Mouse (Mus musculus): ENCODE measurements around the gene Jmjd6. TPM values are rescaled to one million over a fixed set of nuclear protein-coding genes. Genes with fewer than 3 reads are reported as not detected.

Gene Jmjd6
- polyA plus RNA-seq, 2 experiments = 57.0 to 68.0 TPM

DNA sequence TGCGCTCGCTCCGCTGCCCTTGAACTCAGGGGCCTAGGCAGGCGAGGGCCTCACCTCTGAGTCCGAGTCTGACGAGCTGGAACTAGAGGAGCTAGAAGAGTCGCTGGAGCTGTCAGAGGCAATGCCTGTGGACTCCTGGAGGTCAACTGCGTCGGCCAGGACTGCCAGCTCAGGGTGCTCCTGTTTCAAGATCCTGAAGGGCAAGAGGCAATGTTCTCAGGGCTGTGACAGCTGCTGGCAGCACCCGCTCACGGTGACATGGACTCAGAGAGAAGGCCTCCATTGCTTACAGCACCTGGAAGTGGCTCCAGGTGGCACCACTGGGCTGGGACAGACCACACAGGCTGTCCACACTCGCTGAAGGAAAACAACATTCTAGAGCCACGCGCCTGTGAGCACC lies 4.3 kb downstream of the Jmjd6 start:
- Histone ChIP-seq H3K36me3 (ENCODE audit: control insufficient read depth, insufficient read depth, low read length) (peaks cover 73% of the 10 kb centered on the region), H3K4me2 (replicated peaks; ENCODE audit: low read depth, low read length, severe bottlenecking) (no peak overlapping the region), H3K9me3 (ENCODE audit: control insufficient read depth, low read length) (no peaks in the 10 kb centered on the region), H3K4me1 (ENCODE audit: control insufficient read depth, insufficient read depth, low read length) (peaks cover 22% of the 10 kb centered on the region), H3K27ac (replicated peaks; ENCODE audit: low read depth, low read length) (no peak overlapping the region), H3K9ac (ENCODE audit: low read depth, low read length, severe bottlenecking) (no peak overlapping the region), H3K4me3 (replicated peaks; ENCODE audit: low read length) (no peak overlapping the region), H3K27me3 (ENCODE audit: control insufficient read depth, insufficient read depth, low read length) (no peaks in the 10 kb centered on the region)
- no peak for DNase-seq (ENCODE audit: low spot score)
- 86% methylated on average over 14 of the region's 14 CpGs for WGBS
- ATAC-seq (ENCODE audit: low FRiP score, low read depth) = no peak
- TF ChIP-seq POLR2A (IDR thresholded peaks at IDR 0.05; ENCODE audit: borderline replicate concordance, extremely low read depth, insufficient read depth, insufficient read length) = no peak

DNA sequence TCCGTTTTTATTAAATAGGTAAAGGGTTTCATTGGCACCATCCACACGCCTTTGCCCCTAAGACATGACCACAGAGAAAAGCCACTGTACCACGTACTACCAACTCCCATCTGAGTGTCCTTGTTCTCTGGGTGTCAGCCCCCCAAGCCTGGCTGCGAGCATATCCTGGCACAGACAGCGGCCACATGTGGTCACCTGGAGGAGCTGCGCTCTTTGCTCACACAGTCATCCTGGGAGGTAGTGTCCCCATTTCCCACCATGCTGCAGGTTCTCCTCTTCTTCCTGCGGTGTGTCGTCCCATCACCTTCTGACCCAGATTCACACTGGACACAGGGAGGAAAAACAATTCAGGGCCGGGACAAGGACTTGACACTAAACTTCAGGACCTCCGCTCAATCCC lies 5.8 kb downstream of the Jmjd6 start:
- WGBS = 92% methylated on average over 10 of the region's 10 CpGs
- TF ChIP-seq POLR2A (IDR thresholded peaks at IDR 0.05; ENCODE audit: borderline replicate concordance, extremely low read depth, insufficient read depth, insufficient read length) = no peak
- H3K4me1 ChIP-seq (ENCODE audit: control insufficient read depth, insufficient read depth, low read length) = peaks cover 22% of the 10 kb centered on the region

DNA sequence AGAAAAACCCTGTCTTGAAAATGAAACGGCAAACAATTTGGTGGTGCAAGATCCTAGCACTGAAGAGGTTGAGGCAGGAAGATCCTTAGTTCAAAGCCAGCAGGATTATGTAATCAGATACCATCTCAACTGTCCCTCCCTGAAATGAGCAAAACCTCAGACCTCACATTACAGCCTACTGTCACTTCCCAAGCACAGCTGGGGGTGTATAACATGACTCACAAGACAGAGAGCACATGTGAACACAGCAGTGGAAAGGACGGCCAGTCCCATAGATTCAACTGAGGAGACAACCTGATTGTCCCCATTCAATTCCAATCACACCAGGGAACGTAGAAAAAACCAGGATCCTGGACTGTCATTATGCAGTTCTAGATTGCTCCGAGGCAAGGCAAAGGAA lies 7.0 kb downstream of the Jmjd6 start:
- H3K9me3 ChIP-seq (ENCODE audit: control insufficient read depth, low read length) = no peaks in the 10 kb centered on the region

More for the DNA sequence above, 5.8 kb downstream of the Jmjd6 start:
- Histone ChIP-seq H3K4me2 (replicated peaks; ENCODE audit: low read depth, low read length, severe bottlenecking) (no peak overlapping the region), H3K36me3 (ENCODE audit: control insufficient read depth, insufficient read depth, low read length) (peaks cover 83% of the 10 kb centered on the region), H3K4me3 (replicated peaks; ENCODE audit: low read length) (no peak overlapping the region), H3K27ac (replicated peaks; ENCODE audit: low read depth, low read length) (no peak overlapping the region), H3K27me3 (ENCODE audit: control insufficient read depth, insufficient read depth, low read length) (no peaks in the 10 kb centered on the region), H3K9ac (ENCODE audit: low read depth, low read length, severe bottlenecking) (no peak overlapping the region), H3K9me3 (ENCODE audit: control insufficient read depth, low read length) (no peaks in the 10 kb centered on the region)
- ATAC-seq (ENCODE audit: low FRiP score, low read depth) = no peak
- no peak for DNase-seq (ENCODE audit: low spot score)

DNA sequence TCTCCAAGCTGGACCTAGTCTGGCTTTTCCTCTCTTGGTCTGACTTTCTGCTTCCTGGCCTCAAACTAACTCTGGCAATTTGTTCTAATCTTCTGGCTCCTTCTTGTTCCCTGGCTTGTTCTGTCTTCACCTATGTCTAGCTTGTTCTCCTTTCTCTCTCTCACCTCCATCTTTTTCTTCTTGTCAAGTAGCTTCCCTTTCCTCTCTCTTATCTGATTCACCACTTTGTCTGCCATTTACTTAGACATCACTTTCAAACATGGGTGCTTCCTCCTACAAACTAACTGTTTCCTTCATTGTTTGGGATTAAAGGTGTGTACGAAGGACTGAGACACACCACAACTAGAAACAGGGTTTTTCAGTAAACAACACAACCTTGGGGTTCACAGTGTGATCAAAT lies 8.3 kb downstream of the Jmjd6 start:
- DNase-seq (ENCODE audit: low spot score) (no peak), ATAC-seq (ENCODE audit: low FRiP score, low read depth) (no peak)
- WGBS = 89% methylated on average over 1 of the region's 1 CpGs
- TF ChIP-seq POLR2A (IDR thresholded peaks at IDR 0.05; ENCODE audit: borderline replicate concordance, extremely low read depth, insufficient read depth, insufficient read length) = no peak
- Histone ChIP-seq H3K4me1 (ENCODE audit: control insufficient read depth, insufficient read depth, low read length) (peaks cover 4% of the 10 kb centered on the region; the same call in 1 of the 2 replicates), H3K4me2 (replicated peaks; ENCODE audit: low read depth, low read length, severe bottlenecking) (no peak overlapping the region), H3K9me3 (ENCODE audit: control insufficient read depth, low read length) (no peaks in the 10 kb centered on the region), H3K9ac (ENCODE audit: low read depth, low read length, severe bottlenecking) (no peak overlapping the region), H3K4me3 (replicated peaks; ENCODE audit: low read length) (no peak overlapping the region), H3K27me3 (ENCODE audit: control insufficient read depth, insufficient read depth, low read length) (no peaks in the 10 kb centered on the region), H3K27ac (replicated peaks; ENCODE audit: low read depth, low read length) (no peak overlapping the region), H3K36me3 (ENCODE audit: control insufficient read depth, insufficient read depth, low read length) (peaks cover 78% of the 10 kb centered on the region)

More for the DNA sequence above, 7.0 kb downstream of the Jmjd6 start:
- no peak overlapping the region for H3K4me2 ChIP-seq (replicated peaks; ENCODE audit: low read depth, low read length, severe bottlenecking)
- H3K27me3 ChIP-seq (ENCODE audit: control insufficient read depth, insufficient read depth, low read length) = no peaks in the 10 kb centered on the region
- ATAC-seq (ENCODE audit: low FRiP score, low read depth) (no peak), DNase-seq (ENCODE audit: low spot score) (no peak)
- 80% methylated on average over 4 of the region's 4 CpGs for WGBS
- peaks cover 87% of the 10 kb centered on the region for H3K36me3 ChIP-seq (ENCODE audit: control insufficient read depth, insufficient read depth, low read length)
- no peak overlapping the region for H3K9ac ChIP-seq (ENCODE audit: low read depth, low read length, severe bottlenecking)
- no peak overlapping the region for H3K27ac ChIP-seq (replicated peaks; ENCODE audit: low read depth, low read length)
- peaks cover 17% of the 10 kb centered on the region for H3K4me1 ChIP-seq (ENCODE audit: control insufficient read depth, insufficient read depth, low read length)
- no peak overlapping the region for H3K4me3 ChIP-seq (replicated peaks; ENCODE audit: low read length)
- no peak for TF ChIP-seq POLR2A (IDR thresholded peaks at IDR 0.05; ENCODE audit: borderline replicate concordance, extremely low read depth, insufficient read depth, insufficient read length)

DNA sequence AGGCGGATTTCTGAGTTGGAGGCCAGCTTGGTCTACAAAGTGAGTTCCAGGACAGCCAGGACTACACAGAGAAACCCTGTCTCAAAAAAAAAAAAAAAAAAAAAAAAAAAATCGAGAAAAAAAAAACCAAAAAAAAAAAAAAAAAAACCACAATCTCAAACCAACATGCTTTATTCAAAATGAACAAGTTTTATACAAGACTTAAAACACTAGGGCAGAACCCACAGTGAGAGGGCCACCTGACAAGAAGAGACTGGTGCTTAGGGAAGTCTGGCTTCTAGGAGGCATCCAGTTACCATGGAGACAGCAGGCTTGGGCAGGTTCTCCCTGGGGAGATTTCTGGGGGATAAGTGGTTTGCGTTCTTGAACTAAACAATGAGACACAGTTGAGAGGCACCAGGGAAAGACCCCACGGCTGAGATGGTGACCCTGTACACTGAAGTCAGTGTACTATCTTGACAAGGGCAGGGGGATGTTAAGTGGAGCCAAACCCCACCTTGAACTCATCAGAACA lies 11.0 kb downstream of the Jmjd6 start:
- WGBS = 40% methylated on average over 4 of the region's 4 CpGs
- Histone ChIP-seq H3K27ac (replicated peaks; ENCODE audit: low read depth, low read length) (no peak overlapping the region), H3K9ac (ENCODE audit: low read depth, low read length, severe bottlenecking) (no peak overlapping the region), H3K4me2 (replicated peaks; ENCODE audit: low read depth, low read length, severe bottlenecking) (no peak overlapping the region), H3K27me3 (ENCODE audit: control insufficient read depth, insufficient read depth, low read length) (no peaks in the 10 kb centered on the region), H3K36me3 (ENCODE audit: control insufficient read depth, insufficient read depth, low read length) (peaks cover 51% of the 10 kb centered on the region), H3K9me3 (ENCODE audit: control insufficient read depth, low read length) (no peaks in the 10 kb centered on the region), H3K4me3 (replicated peaks; ENCODE audit: low read length) (no peak overlapping the region), H3K4me1 (ENCODE audit: control insufficient read depth, insufficient read depth, low read length) (peaks cover 6% of the 10 kb centered on the region; the same call in 1 of the 2 replicates)
- ATAC-seq (ENCODE audit: low FRiP score, low read depth) = no peak
- peak; percentile 46 for DNase-seq (ENCODE audit: low spot score)
- no peak for TF ChIP-seq POLR2A (IDR thresholded peaks at IDR 0.05; ENCODE audit: borderline replicate concordance, extremely low read depth, insufficient read depth, insufficient read length)
